Mouse (Mus musculus) brain, adult 10 weeks (tissue): Measurements from ENCODE around the gene Pithd1. TPM values are rescaled to one million over a fixed set of nuclear protein-coding genes. Genes with fewer than 3 reads are reported as not detected.

Experiments used
- polyA plus RNA-seq: library from polyadenylated mRNA; stranded (reverse); fragments of 350-450 nt; fragmentation: Illumina TruSeq; extraction: RNeasy Lipid Tissue Mini Kit (QIAGEN cat#74804); gene quantifications from one replicate; pipeline ENCODE4 v1.2.3, GENCODE M21; 2015; ENCODE audit warnings: low read depth, low replicate concordance

Pithd1 gene
- polyA plus RNA-seq = 110 TPM

DNA sequence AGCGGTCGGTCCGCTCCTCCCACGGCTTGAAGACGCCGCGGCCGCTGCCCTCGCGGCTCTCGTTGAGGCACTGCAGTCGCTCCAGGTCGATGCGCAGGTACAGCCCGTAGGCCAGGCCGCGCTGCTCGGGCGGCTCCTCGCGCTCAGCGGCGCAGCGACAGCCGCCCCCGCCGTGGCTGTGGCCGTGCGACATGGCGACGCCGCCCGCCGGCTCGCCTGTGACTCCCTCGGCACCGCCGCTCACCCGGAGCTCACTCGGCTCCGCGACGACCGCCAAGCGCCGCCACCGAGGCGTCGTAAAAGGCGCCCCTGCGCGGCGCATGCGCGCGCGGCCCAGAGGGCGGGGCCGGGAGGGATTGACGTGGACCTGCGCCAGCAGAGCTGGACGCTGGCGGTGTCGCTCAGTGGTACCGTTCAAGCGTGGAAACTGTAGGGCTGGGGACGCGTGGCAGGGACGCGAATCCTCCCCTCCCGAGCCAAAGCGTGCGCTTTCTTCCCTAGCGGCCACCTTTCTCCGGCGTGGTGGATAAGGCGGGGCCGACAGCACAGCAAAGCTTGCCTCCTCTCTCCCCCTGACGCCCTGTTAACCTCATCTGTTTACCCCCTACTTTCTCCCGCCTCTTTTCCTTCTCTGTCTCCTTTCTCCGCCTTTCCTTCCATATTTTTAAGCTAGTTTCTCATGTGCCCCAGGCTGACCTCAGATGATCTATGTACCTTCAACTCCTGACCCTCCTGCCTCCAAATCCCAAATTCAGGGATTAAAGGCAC, at the start of gene Pithd1:
Gene Pithd1, minus strand, starts transcription at position 322 of the 768 bp plus-strand sequence.

DNA sequence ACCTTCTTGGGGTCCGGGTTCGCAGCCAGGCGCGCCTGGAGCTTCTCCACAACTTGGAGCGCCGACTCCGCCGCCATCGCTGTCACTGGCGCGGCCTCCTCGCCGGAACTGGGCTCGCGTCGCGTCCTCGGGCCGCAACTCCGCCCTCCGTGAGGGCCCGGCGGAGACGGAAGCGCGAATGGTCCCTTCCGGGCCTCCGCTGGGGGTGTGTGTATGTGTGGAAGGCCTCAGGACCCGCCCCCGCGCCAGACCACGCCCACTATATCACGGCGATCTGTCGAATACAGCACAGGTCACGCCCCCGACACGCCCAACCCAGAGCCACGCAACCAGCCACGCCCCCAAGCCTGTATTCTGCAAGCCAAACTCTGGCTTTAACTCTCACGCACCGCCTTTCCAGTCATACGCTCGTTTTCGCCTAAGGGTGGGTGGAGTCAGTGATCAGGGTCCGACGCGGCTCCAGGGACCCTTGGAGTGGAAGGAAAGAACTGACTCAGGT, 34.5 kb upstream of the Pithd1 start, which contains the start of gene Eloa:
Gene Eloa, minus strand, starts transcription at position 215 of the 499 bp plus-strand sequence.

DNA sequence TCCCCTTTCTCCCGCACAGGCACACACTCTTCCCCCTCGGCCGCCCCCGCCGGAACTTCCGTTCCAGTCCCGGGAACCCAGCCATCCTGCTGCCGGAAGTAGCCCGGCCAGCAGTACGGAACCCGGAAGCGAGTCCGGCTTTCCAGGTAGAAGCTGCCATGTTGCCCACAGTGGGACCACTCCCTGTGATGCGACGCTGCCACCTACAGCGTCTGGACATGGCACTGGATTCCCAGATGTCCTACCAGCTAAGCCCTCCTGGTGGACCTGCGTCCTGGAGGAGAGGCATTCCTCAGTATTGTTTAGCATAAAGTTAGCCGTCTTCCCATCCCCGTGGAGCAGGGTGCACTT, 14.5 kb downstream of the Pithd1 start, which contains the start of gene Lypla2:
Gene Lypla2, minus strand, starts transcription at position 71 of the 351 bp plus-strand sequence.

DNA sequence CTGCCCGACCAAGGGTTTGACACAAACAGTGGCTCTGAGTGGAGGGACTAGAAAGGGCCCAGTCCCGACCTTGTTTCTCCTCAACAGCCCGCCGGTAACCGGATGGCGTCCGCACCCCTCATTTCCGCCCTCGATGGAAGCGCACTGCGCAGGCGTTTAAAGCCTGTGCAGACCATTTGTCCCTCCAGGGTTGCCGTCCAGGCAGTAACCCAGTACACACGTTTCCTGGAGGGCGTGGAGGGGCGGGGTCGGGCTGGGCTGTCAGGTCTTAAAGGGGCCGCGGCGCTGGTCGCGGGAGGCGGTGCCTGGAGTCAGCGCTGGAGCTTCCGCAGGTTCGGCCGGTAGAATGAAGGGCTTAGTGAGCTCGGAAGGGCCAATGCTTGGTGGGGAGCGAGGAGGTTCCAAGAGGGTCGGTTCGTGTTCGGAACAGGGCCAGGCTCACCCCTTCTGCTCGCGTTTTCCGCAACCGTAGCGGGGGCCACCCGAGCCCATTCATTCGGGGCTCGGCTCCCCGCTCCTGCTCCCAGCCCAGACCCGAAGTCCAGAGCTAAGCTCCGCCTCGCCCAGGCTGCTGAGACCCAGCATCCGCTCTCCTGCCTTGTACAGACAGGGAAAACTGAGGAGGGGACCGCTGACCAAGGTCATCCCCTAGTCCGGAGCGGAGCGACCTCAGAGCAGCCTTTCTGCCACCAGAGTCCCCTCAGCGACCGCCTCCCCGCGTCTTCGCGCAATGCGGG, 23.4 kb downstream of the Pithd1 start, which contains the start of gene Gale:
Gene Gale, plus strand, starts transcription at position 271 of the 737 bp plus-strand sequence.

DNA sequence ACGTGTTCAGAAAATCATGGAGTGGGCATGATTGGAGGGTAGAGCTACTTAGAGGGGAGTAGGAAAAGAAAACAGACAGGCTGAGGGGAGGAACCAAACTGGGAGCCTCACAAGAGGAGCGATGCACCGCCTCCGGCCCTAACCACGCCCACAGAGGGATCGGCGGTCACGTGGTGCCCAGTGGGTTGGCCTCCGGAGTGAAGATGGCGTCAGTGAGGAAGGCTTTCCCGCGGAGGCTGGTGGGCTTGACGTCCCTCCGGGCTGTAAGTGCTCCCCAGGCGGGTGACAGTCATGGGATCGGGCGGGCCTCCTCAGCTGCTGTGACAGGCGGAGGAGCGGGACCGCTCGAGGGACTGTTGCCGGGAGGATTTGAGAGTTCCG, 40.8 kb downstream of the Pithd1 start, which contains the start of gene Hmgcl:
Gene Hmgcl, plus strand, starts transcription at position 171 of the 381 bp plus-strand sequence.

Other genes with a start within 250 kb of the Pithd1 start
- 2.1 TPM for gene Myom3, start 227.5 kb downstream of the Pithd1 start, polyA plus RNA-seq
- 74.7 TPM for gene Srsf10, start 131.5 kb downstream of the Pithd1 start, polyA plus RNA-seq
- gene Pnrc2, start 113.4 kb downstream of the Pithd1 start, polyA plus RNA-seq = 80.8 TPM
- gene Cnr2, start 91.9 kb downstream of the Pithd1 start, polyA plus RNA-seq = 0.19 TPM
- 77.6 TPM for gene Fuca1, start 66.5 kb downstream of the Pithd1 start, polyA plus RNA-seq
- 50.6 TPM for gene Hmgcl, start 40.8 kb downstream of the Pithd1 start, polyA plus RNA-seq
- gene Gale, start 23.5 kb downstream of the Pithd1 start, polyA plus RNA-seq = 22.5 TPM
- gene Lypla2, start 14.6 kb downstream of the Pithd1 start, polyA plus RNA-seq = 89.5 TPM
- 15.8 TPM for gene Eloa, start 34.5 kb upstream of the Pithd1 start, polyA plus RNA-seq
- 843 TPM for gene Rpl11, start 66.2 kb upstream of the Pithd1 start, polyA plus RNA-seq
- gene Id3, start 156.2 kb upstream of the Pithd1 start, polyA plus RNA-seq = 54.0 TPM
- 0.48 TPM for gene E2f2, start 185.1 kb upstream of the Pithd1 start, polyA plus RNA-seq
- gene Asap3, start 219.1 kb upstream of the Pithd1 start, polyA plus RNA-seq = 2.6 TPM